ENCODE assay signal across 8 mouse cellular contexts in the genomic region with DNA sequence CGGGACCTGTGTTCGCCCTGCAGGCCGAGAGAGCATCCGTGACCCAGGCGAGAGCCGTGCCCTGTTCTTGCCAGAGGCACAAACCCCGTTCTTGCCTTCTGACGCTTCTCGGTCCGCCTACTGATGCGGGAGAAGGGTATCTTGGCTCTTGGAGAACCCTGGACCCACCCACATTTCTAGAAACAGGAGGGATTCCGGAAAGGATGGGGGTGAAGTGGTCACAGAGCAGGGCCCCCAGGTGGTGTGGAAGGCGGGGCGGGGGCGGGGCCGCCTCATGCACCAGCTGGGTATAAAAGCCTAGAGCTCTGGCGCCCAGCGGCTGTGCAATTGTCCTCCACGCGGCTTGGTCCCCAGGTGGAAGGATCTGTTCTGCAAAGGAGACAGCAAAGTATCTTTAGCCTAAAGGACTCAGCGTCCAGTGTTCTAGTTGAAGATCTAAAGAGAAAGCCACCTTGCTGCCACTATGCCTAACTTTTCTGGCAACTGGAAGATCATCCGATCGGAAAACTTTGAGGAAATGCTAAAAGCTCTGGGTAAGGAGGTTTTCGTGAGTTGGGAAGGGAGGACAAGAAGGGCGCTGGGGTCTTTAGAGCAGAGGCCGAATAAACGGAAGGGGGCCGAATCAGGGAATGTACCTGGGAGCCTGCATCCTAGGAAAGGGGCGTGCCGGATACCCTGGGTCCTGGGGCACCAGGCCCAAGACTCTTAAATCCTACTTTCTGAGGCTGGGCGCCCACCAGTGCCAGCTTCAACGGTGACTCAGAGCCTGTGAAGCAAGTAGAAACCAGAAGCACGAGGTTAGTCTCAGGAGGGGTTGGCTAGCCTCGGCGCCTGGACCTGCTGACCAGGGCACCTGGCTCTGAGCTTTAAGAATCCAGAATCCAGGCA. TPM values are rescaled to one million over a fixed set of nuclear protein-coding genes. Genes with fewer than 3 reads are reported as not detected.
DNase-seq lines count a peak whose midpoint lies in the region; ATAC-seq and TF ChIP-seq lines count a peak whose summit lies in the region.

A gene (plus strand): TSS at position 289 of the 888 bp plus-strand sequence.

- ATAC-seq in kidney, postnatal 0 days (replicated peaks; ENCODE audit: low FRiP score, low read depth) = no peak
- ATAC-seq in hindbrain, embryonic 12.5 days (ENCODE audit: low FRiP score) = no peak
- ATAC-seq in midbrain, embryonic 12.5 days (ENCODE audit: low FRiP score, low read depth) = peak; percentile 5; the same call in 1 of the 2 replicates
- ATAC-seq in activated CD4-positive, CD25-positive, alpha-beta regulatory T cell, adult 4 months = no peak

- TF ChIP-seq POLR2A in brain, embryonic 14.5 days (IDR thresholded peaks at IDR 0.05; ENCODE audit: borderline replicate concordance, extremely low read depth, insufficient read depth, insufficient read length, poor library complexity, severe bottlenecking) = no peak

- H3K9ac ChIP-seq in kidney, postnatal 0 days (ENCODE audit: low read depth, low read length) = 0 out of 2 replicates have a peak within 1 kb of the TSS, but pooled peaks have one; percentile 18
- peak within 1 kb of the TSS; percentile 62 for H3K9ac ChIP-seq in hindbrain, embryonic 12.5 days
- peak within 1 kb of the TSS; percentile 48 for H3K9ac ChIP-seq in midbrain, embryonic 12.5 days (replicated peaks)

- H3K9me3 ChIP-seq in kidney, postnatal 0 days (replicated peaks; ENCODE audit: low read length) = no peaks in the 10 kb centered on the region
- no peaks in the 10 kb centered on the region for H3K9me3 ChIP-seq in hindbrain, embryonic 12.5 days (replicated peaks)
- no peaks in the 10 kb centered on the region for H3K9me3 ChIP-seq in midbrain, embryonic 12.5 days

- no peak within 1 kb of the TSS for H3K27ac ChIP-seq in kidney, postnatal 0 days
- peak within 1 kb of the TSS; percentile 82 for H3K27ac ChIP-seq in hindbrain, embryonic 12.5 days
- H3K27ac ChIP-seq in midbrain, embryonic 12.5 days (replicated peaks) = peak within 1 kb of the TSS; percentile 83

- peaks cover 32% of the 10 kb centered on the region for H3K4me1 ChIP-seq in kidney, postnatal 0 days (replicated peaks; ENCODE audit: insufficient read depth, low read length)
- peaks cover 89% of the 10 kb centered on the region for H3K4me1 ChIP-seq in hindbrain, embryonic 12.5 days
- H3K4me1 ChIP-seq in midbrain, embryonic 12.5 days = peaks cover 93% of the 10 kb centered on the region

- H3K4me3 ChIP-seq in kidney, postnatal 0 days (replicated peaks; ENCODE audit: low read depth, low read length) = peak within 1 kb of the TSS; percentile 16
- peak within 1 kb of the TSS; percentile 44 for H3K4me3 ChIP-seq in hindbrain, embryonic 12.5 days
- H3K4me3 ChIP-seq in midbrain, embryonic 12.5 days = peak within 1 kb of the TSS; percentile 46

- no peak for TF ChIP-seq CTCF in kidney, postnatal 0 days (IDR thresholded peaks at IDR 0.05; ENCODE audit: low read depth)
- no peak for TF ChIP-seq CTCF in brain, embryonic 14.5 days (IDR thresholded peaks at IDR 0.05; ENCODE audit: borderline replicate concordance, extremely low read depth, insufficient read depth, insufficient read length)

- peak; percentile 34 for DNase-seq in kidney, postnatal 0 days (ENCODE audit: low spot score)
- DNase-seq in kidney, adult 9 months = no peak
- peak; percentile 45 for DNase-seq in brain, embryonic 14.5 days (ENCODE audit: low read depth)
- DNase-seq in urinary bladder, postnatal 4 days (ENCODE audit: low spot score in 2 of 2) = no peak
- DNase-seq in cerebellum, postnatal 14 days = no peak

- H3K4me2 ChIP-seq in kidney, postnatal 0 days (ENCODE audit: low read length) = peak within 1 kb of the TSS; percentile 64
- peak within 1 kb of the TSS; percentile 62 for H3K4me2 ChIP-seq in hindbrain, embryonic 12.5 days (replicated peaks)
- H3K4me2 ChIP-seq in midbrain, embryonic 12.5 days (replicated peaks) = peak within 1 kb of the TSS; percentile 67

- no peaks in the 10 kb centered on the region for H3K27me3 ChIP-seq in kidney, postnatal 0 days (ENCODE audit: insufficient read depth, low read length)
- H3K27me3 ChIP-seq in hindbrain, embryonic 12.5 days = 0 out of 2 replicates have a peak, but pooled peaks cover 2% of the 10 kb centered on the region
- no peaks in the 10 kb centered on the region; the same call in 1 of the 2 replicates for H3K27me3 ChIP-seq in midbrain, embryonic 12.5 days

- no peaks in the 10 kb centered on the region for H3K36me3 ChIP-seq in kidney, postnatal 0 days (ENCODE audit: insufficient read depth, low read length)
- 0 out of 2 replicates have a peak, but pooled peaks cover 4% of the 10 kb centered on the region for H3K36me3 ChIP-seq in hindbrain, embryonic 12.5 days
- H3K36me3 ChIP-seq in midbrain, embryonic 12.5 days = peaks cover 4% of the 10 kb centered on the region; the same call in 1 of the 2 replicates

- 2% methylated on average over 35 of the region's 35 CpGs for WGBS in kidney, postnatal 0 days
- under 1% methylated on average over 35 of the region's 35 CpGs for WGBS in hindbrain, embryonic 12.5 days
- WGBS in midbrain, embryonic 12.5 days = 1% methylated on average over 35 of the region's 35 CpGs

RNA-seq across cellular contexts. Expression of the gene that starts here (rescaled TPM):
- 20.1 and 20.9 TPM in 2 replicates for polyA plus RNA-seq in kidney, postnatal 0 days (2015; fragmentation: Nextera tagmentation; extraction: Ambion mirVana)
- polyA plus RNA-seq in brain, embryonic 14.5 days (2012; rRNA removed) = 20.0 and 33.4 TPM in 2 replicates
- polyA plus RNA-seq in hindbrain, embryonic 12.5 days (2016; fragmentation: Nextera tagmentation; extraction: Ambion mirVana) = 384 and 396 TPM in 2 replicates
- 291 and 335 TPM in 2 replicates for polyA plus RNA-seq in midbrain, embryonic 12.5 days (2016; fragmentation: Nextera tagmentation; extraction: Ambion mirVana)
- not detected for polyA plus RNA-seq in activated CD4-positive, CD25-positive, alpha-beta regulatory T cell, adult 4 months (2017; shearing (Covaris generic))

Comparison
In these comparisons a context has a peak if more than half of its experiments do, and no peak if none do; other contexts are left out.
1. RNA of the gene that starts here (polyA plus RNA-seq): 384 to 396 TPM in hindbrain, embryonic 12.5 days, 291 to 335 TPM in midbrain, embryonic 12.5 days, 20.0 to 33.4 TPM in brain, embryonic 14.5 days and 20.1 to 20.9 TPM in kidney, postnatal 0 days; not detected in activated CD4-positive, CD25-positive, alpha-beta regulatory T cell, adult 4 months; every median in the first group is over 10 times any median in the second.
2. DNase-seq: peak in kidney, postnatal 0 days (single experiment) and brain, embryonic 14.5 days (single experiment); none in kidney, adult 9 months (single experiment), urinary bladder, postnatal 4 days (0 of 2) and cerebellum, postnatal 14 days (0 of 2).
3. Peak in every context shown above with its lines, with median percentiles within 50 percentile points of each other: H3K4me2 ChIP-seq, H3K4me3 ChIP-seq and H3K9ac ChIP-seq.